Mouse (Mus musculus) intestine, embryonic 15.5 days (tissue): ENCODE measurements around the gene Clec11a. TPM values are rescaled to one million over a fixed set of nuclear protein-coding genes. Genes with fewer than 3 reads are reported as not detected.

Experiments
- ATAC-seq: fragments of 200-750 bp; cut with Nextera tagmentation; 2 replicates; pipeline ENCODE4 v1.8.0; 2017; ENCODE audit warnings: moderate TSS enrichment, moderate library complexity
- H3K27ac ChIP-seq: fragments of 300-500 bp; sonication (generic); 2 replicates; pipeline ENCODE4 v1.5.1; 2015; ENCODE audit warnings: mild to moderate bottlenecking, inconsistent platforms
- H3K27me3 ChIP-seq: fragments of 300-500 bp; sonication (generic); replicated peaks from 2 replicates; pipeline ENCODE4 v1.6.1; 2015; ENCODE audit warnings: inconsistent platforms
- H3K36me3 ChIP-seq: fragments of 300-500 bp; sonication (generic); 2 replicates; pipeline ENCODE4 v1.6.1; 2015; ENCODE audit warnings: inconsistent platforms
- H3K4me1 ChIP-seq: fragments of 300-500 bp; sonication (generic); replicated peaks from 2 replicates; pipeline ENCODE4 v1.6.1; 2015; ENCODE audit warnings: inconsistent platforms
- H3K4me2 ChIP-seq: fragments of 300-500 bp; sonication (generic); replicated peaks from 2 replicates; pipeline ENCODE4 v1.6.1; 2015; ENCODE audit warnings: mild to moderate bottlenecking, inconsistent platforms
- H3K4me3 ChIP-seq: fragments of 300-500 bp; sonication (generic); replicated peaks from 2 replicates; pipeline ENCODE4 v1.5.1; 2015; ENCODE audit warnings: inconsistent platforms
- H3K9ac ChIP-seq: fragments of 300-500 bp; sonication (generic); 2 replicates; pipeline ENCODE4 v1.6.1; 2015; ENCODE audit warnings: inconsistent platforms
- H3K9me3 ChIP-seq: fragments of 300-500 bp; sonication (generic); 2 replicates; pipeline ENCODE4 v1.6.1; 2016; ENCODE audit warnings: inconsistent platforms
- WGBS: fragments of 180-500 bp; shearing (Covaris S2); methylation state at CpG from one replicate; pipeline ENCODE4 v1.1.7; 2015; 5-methylcytosine and 5-hydroxymethylcytosine counted together
- polyA plus RNA-seq: library from polyadenylated mRNA; unstranded; fragments of >200 nt; fragmentation: Nextera tagmentation; extraction: Ambion mirVana; gene quantifications from 2 replicates; pipeline ENCODE4 v1.2.1, GENCODE M21; 2015

Clec11a gene
- polyA plus RNA-seq, 1 experiment from 2014 or later: 8.0 TPM

DNA sequence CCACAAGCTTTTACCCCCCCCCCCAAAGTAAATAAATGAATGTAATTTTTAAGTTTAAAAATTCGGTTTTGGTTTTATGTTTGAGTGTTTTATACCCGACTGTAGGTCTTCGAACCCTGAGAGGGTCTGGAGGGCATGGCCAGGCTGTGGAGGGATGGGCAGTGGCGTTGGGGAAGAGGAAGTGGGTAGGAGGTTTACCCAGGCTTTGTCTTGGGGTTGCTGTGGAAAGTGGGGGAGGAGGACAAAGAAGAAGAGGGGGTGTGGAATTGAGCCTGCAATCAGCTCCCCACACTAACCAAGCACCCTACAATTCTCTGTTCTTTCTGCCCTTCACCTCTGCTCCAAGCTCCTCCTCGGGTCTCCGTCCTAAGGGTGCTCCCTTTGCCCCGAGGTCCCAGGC is 34.2 kb downstream of the Clec11a start:
- WGBS: 87% methylated on average over 7 of the region's 7 CpGs
- H3K9me3 ChIP-seq: no peaks in the 10 kb centered on the region
- no peak overlapping the region for H3K4me2 ChIP-seq
- no peak overlapping the region for H3K9ac ChIP-seq
- no peak for ATAC-seq
- no peak overlapping the region for H3K4me3 ChIP-seq
- 0 out of 2 replicates have a peak, but pooled peaks cover 6% of the 10 kb centered on the region for H3K27me3 ChIP-seq
- H3K27ac ChIP-seq: no peak overlapping the region
- H3K4me1 ChIP-seq: no peaks in the 10 kb centered on the region
- H3K36me3 ChIP-seq: no peaks in the 10 kb centered on the region

DNA sequence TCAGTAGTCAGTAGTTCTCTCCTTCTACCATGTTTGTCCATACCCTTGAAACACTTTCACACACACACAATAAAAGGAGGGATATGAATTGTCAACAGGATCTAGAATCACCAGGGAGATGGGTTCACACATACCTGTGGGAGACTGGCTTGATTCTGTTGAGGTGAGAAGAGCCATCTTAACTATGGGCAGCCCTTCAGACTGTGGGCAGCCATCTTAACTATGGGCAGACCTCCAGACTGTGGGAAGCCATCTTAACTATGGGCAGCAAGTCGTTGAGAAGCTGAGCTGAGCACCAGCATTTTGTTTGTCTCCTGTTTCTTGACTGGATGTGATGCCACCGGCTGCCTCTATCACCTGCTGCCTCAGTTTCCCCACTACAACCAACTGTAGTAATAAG is 35.4 kb downstream of the Clec11a start:
- Histone ChIP-seq H3K27me3 (0 out of 2 replicates have a peak, but pooled peaks cover 6% of the 10 kb centered on the region), H3K9ac (no peak overlapping the region), H3K4me3 (no peak overlapping the region), H3K4me2 (no peak overlapping the region), H3K36me3 (no peaks in the 10 kb centered on the region), H3K4me1 (no peaks in the 10 kb centered on the region), H3K9me3 (no peaks in the 10 kb centered on the region), H3K27ac (no peak overlapping the region)
- ATAC-seq: no peak
- WGBS: 79% methylated on average over 2 of the region's 2 CpGs

DNA sequence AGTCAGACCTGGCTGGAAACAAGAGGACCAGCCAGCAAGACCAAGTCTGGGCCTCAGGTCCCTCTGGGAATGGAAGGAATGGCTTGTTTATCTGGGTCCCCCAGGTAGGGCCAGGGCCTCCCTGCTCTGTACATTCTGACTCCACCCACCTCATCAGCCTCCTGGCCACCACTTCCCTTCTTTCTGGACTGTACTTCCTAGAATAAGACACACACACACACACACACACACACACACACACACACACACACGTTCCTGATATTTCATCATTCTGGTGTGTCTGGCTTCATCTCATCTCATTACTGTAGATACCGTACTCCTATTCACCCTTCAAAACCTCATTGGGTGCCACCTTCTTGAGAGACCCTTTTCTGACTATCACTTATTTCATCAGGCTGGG is 37.3 kb downstream of the Clec11a start:
- Histone ChIP-seq H3K36me3 (no peaks in the 10 kb centered on the region), H3K27me3 (0 out of 2 replicates have a peak, but pooled peaks cover 4% of the 10 kb centered on the region), H3K4me1 (no peaks in the 10 kb centered on the region), H3K4me2 (no peak overlapping the region), H3K9ac (no peak overlapping the region), H3K4me3 (no peak overlapping the region), H3K27ac (no peak overlapping the region), H3K9me3 (no peaks in the 10 kb centered on the region)
- no peak for ATAC-seq
- 77% methylated on average over 2 of the region's 2 CpGs for WGBS

DNA sequence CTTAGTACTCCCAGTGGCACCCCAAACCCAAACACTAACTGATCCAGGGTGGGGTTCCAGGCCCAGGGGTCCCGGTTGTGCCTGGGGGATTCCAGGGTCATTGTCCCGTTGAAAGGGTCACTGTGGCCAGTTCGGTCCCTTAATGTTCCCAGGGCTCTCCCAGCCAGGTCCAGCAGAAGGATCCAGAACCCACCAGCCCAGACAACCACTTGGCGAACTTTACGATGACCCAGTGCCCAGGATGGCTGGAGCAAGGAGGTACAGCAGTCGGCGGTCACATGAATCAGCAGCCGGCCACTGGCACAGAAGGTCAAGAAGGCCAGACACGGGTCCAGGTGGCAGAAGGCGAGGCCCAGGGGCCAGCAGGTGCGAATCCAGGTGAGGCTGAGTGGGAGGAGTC is 38.6 kb downstream of the Clec11a start:
- Histone ChIP-seq H3K4me2 (no peak overlapping the region), H3K9me3 (no peaks in the 10 kb centered on the region), H3K36me3 (no peaks in the 10 kb centered on the region), H3K4me3 (no peak overlapping the region), H3K9ac (no peak overlapping the region), H3K27me3 (peaks cover 3% of the 10 kb centered on the region; the same call in 1 of the 2 replicates), H3K4me1 (peaks cover 3% of the 10 kb centered on the region; the same call in 1 of the 2 replicates), H3K27ac (no peak overlapping the region)
- 73% methylated on average over 11 of the region's 11 CpGs for WGBS
- ATAC-seq: no peak

DNA sequence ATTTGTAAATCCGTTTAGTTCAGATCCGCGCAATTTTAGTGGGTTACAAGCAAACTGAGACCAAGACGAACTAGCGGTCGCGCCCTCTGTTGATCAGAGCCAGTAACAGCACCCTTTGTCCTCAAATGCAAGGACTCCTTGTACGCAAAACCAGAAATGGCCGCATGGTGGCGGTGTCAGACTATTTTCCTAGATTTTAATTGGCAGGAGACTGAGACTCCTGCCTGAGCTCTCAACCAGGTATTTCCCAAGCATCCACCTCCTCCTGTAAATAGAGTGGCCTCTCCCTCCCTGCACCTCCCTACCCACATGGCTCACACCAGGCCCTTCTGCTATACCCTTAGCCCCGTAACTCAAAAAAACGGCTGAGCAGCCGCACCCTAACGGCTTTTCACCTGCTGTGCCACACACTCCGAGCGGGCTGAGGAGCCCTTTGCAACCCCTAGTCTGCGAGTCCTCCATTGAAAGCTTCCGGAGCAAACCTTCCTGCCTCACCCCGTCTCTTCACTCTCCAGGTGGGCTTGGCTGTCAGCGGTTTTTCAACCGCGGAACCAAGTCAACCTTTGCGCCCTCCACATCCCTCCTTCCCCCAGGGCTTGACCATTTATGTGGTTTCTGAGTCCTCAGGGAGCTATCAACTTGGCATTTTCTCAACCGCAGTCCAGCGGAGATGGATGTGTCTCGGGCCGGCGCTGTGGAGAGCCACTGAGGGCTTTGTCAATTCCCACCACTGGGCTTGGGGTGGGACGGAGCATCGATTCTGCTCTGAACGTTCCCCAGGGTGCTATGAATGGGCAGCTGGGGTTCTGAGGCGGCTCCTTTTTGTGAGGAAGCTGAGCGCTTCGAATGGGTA is 43.7 kb downstream of the Clec11a start:
- Histone ChIP-seq H3K9ac (no peak overlapping the region), H3K27me3 (peaks cover 6% of the 10 kb centered on the region; the same call in 1 of the 2 replicates), H3K9me3 (no peaks in the 10 kb centered on the region), H3K4me2 (peak overlapping the region; percentile 51), H3K4me3 (peak overlapping the region; percentile 8), H3K36me3 (no peaks in the 10 kb centered on the region), H3K27ac (no peak overlapping the region), H3K4me1 (peaks cover 6% of the 10 kb centered on the region; the same call in 1 of the 2 replicates)
- WGBS: 3% methylated on average over 34 of the region's 34 CpGs
- ATAC-seq: peak; percentile 79

DNA sequence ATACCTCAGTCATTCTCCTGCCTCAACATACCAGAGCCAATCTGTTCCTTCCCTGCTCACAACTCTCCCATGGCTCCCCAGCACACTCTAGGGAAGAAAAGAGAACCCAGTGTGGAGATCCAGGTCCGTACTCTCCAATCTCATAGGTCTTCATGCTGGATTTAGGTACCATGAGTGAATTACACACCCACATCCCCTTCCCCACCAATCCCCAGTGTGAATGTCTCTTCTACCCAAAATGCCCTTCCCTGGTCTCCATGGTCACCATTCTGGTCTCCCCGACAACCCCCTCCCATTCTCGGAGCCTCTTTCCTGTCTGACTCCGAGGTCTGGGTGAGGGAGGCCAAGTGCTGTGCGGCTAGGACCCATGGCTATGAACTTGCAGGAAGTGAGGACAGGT is 45.6 kb downstream of the Clec11a start, which contains the start of gene Gm15517:
Gm15517 (plus strand) TSS at position 301 of the 400 bp plus-strand sequence.
- no peak for ATAC-seq
- WGBS: 63% methylated on average over 5 of the region's 5 CpGs
- no peaks in the 10 kb centered on the region for H3K36me3 ChIP-seq

DNA sequence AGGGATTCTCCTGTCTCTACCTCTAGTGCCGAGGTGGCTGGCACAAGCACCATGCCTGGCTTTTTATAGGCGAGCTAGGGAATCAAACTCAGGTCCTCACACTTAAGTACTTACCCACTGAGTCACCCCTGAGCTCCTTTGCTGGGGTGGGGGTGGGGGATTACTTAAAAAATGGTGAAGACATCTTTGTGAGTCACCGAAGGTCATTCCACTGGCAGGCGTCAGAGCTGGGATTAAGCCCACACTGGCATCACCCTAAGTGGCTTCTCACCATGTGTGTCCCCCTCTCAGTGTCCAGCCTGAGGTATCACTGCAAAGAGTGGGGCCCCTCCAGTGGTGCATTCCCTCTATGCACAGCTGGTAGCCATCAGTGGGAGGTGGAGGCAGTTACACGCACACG is 46.3 kb downstream of the Clec11a start:
- Histone ChIP-seq H3K4me3 (no peak overlapping the region), H3K4me1 (peaks cover 6% of the 10 kb centered on the region; the same call in 1 of the 2 replicates), H3K9me3 (no peaks in the 10 kb centered on the region), H3K4me2 (no peak overlapping the region), H3K27me3 (peaks cover 6% of the 10 kb centered on the region; the same call in 1 of the 2 replicates), H3K27ac (no peak overlapping the region), H3K9ac (no peak overlapping the region), H3K36me3 (no peaks in the 10 kb centered on the region)
- WGBS: 66% methylated on average over 6 of the region's 6 CpGs
- ATAC-seq: no peak

More for the DNA sequence above, 45.6 kb downstream of the Clec11a start, which contains the start of gene Gm15517:
- Histone ChIP-seq H3K27me3 (peaks cover 6% of the 10 kb centered on the region; the same call in 1 of the 2 replicates), H3K4me2 (no peak within 1 kb of the TSS), H3K27ac (no peak within 1 kb of the TSS), H3K4me1 (peaks cover 6% of the 10 kb centered on the region; the same call in 1 of the 2 replicates), H3K9me3 (no peaks in the 10 kb centered on the region), H3K4me3 (no peak within 1 kb of the TSS), H3K9ac (no peak within 1 kb of the TSS)

DNA sequence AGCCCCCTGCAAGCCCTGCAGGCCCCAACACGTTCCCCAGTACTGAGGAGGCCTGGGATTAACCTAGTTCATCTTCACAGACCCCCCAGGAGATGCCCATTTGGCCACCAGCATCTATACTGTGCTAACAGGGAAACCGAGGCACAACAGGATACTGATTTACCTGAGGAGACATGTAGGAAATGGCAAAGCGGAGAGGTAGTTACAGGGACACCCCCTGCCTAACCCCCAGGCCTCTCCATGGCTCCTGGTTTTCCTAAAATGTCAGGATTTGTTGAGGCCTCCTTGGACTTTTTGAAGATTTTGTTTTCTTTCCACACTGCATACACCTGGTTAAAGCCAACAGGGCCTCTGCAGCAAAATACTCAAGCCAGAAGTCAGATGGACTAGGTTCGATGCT is 49.4 kb downstream of the Clec11a start, which contains the start of gene Acp4:
Acp4 (minus strand) TSS at position 101 of the 400 bp plus-strand sequence.
- ATAC-seq: no peak
- no peak within 1 kb of the TSS for H3K4me2 ChIP-seq
- no peaks in the 10 kb centered on the region for H3K9me3 ChIP-seq
- WGBS: 73% methylated on average over 4 of the region's 4 CpGs
- H3K27me3 ChIP-seq: no peaks in the 10 kb centered on the region
- H3K9ac ChIP-seq: no peak within 1 kb of the TSS
- no peaks in the 10 kb centered on the region for H3K4me1 ChIP-seq
- H3K36me3 ChIP-seq: peaks cover 9% of the 10 kb centered on the region; the same call in 1 of the 2 replicates
- no peak within 1 kb of the TSS for H3K4me3 ChIP-seq
- no peak within 1 kb of the TSS for H3K27ac ChIP-seq

DNA sequence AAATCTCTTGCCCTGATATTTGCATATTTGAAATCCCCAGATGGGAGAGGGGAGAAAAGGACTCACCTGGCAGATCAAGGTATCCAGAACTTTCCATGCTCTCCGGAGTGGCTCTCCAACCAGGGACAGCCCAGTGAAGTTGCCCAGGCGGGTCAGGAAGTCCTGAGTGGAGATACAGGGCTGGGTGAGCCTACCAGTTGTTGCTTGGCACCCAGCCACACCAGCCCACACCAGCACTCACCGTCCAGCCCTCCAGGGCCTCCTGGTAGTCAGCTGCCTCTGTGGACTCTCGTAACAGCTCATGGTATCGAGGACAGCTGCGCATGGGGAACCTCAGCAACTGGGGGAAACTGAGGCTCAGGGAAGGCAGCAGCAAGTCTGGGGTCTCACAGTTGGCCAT is 51.8 kb downstream of the Clec11a start:
- H3K27me3 ChIP-seq: no peaks in the 10 kb centered on the region
- 73% methylated on average over 6 of the region's 6 CpGs for WGBS
- ATAC-seq: no peak
- H3K9me3 ChIP-seq: no peaks in the 10 kb centered on the region
- H3K4me2 ChIP-seq: no peak overlapping the region
- H3K9ac ChIP-seq: no peak overlapping the region
- H3K27ac ChIP-seq: no peak overlapping the region
- H3K4me3 ChIP-seq: no peak overlapping the region
- H3K4me1 ChIP-seq: no peaks in the 10 kb centered on the region; the same call in 1 of the 2 replicates
- peaks cover 21% of the 10 kb centered on the region for H3K36me3 ChIP-seq

DNA sequence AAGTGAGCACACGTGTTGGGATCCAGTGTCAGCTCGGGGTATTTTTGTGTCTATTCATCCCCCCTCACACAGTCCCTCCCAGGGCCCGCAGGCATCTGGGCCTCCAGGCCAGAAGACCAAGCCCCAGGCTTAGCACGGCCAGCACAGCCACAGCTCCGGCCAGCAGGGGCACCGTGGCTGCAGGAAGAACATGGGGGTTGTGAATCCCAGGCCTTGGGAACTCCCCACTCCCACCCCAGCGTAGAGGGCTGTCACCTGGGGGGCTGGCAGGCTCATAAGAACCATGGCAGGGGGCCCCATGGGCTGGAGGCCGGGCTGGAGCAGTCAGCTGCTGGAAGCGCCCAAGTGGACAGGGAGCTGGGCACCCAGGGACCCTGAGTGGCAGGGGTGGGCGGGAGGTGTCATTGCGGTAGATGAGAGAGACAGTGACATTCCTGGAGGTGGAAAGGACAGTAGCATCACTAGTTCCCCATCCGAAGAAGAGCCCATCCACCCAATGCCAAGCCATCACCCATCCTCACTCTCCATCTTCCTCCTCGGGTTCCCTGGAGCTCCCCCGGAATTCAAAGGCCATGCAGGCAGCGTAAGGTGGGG is 53.6 kb downstream of the Clec11a start:
- Histone ChIP-seq H3K27ac (no peak overlapping the region), H3K9ac (no peak overlapping the region), H3K27me3 (no peaks in the 10 kb centered on the region), H3K4me3 (no peak overlapping the region), H3K4me2 (no peak overlapping the region), H3K36me3 (peaks cover 33% of the 10 kb centered on the region), H3K4me1 (peaks cover 3% of the 10 kb centered on the region), H3K9me3 (no peaks in the 10 kb centered on the region)
- peak; percentile 12; the same call in 1 of the 2 replicates for ATAC-seq
- WGBS: 66% methylated on average over 15 of the region's 15 CpGs
